Mouse (Mus musculus): ENCODE measurements around the gene Ric3.

GRCm38 (mm10) chr7:109069641-109070040 lies 13.5 kb downstream of the Ric3 start:
- TF ChIP-seq CTCF (IDR thresholded peaks at IDR 0.05) (no peak), POLR2A (IDR thresholded peaks at IDR 0.05; ENCODE audit: insufficient read depth, low read depth, low read length) (no peak)

All from heart, adult 2 months (tissue).